Mouse (Mus musculus) liver, embryonic 13.5 days (tissue): Measurements from ENCODE around the gene Klhdc7b. TPM values are rescaled to one million over a fixed set of nuclear protein-coding genes. Genes with fewer than 3 reads are reported as not detected.

Experiments
- polyA plus RNA-seq: library from polyadenylated mRNA; unstranded; fragments of >200 nt; fragmentation: Nextera tagmentation; extraction: Ambion mirVana; gene quantifications from 2 replicates; pipeline ENCODE4 v1.2.1, GENCODE M21; 2015

The Klhdc7b gene
- polyA plus RNA-seq, 1 experiment from 2014 or later, result not detected

Other genes starting within 250 kb of the Klhdc7b start
- gene Mapk12, start 244.2 kb upstream of the Klhdc7b start, polyA plus RNA-seq, result 1.5 and 1.7 TPM in 2 replicates
- 0.76 and 0.78 TPM in 2 replicates for gene Mapk11, start 235.3 kb upstream of the Klhdc7b start, polyA plus RNA-seq
- gene Plxnb2, start 204.1 kb upstream of the Klhdc7b start, polyA plus RNA-seq, result 20.2 and 21.2 TPM in 2 replicates
- gene Dennd6b, start 188.4 kb upstream of the Klhdc7b start, polyA plus RNA-seq, result 3.0 and 3.2 TPM in 2 replicates
- gene Ppp6r2, start 173.4 kb upstream of the Klhdc7b start, polyA plus RNA-seq, result 16.2 and 17.1 TPM in 2 replicates
- gene Sbf1, start 69.6 kb upstream of the Klhdc7b start, polyA plus RNA-seq, result 18.8 and 21.7 TPM in 2 replicates
- 1.4 and 2.4 TPM in 2 replicates for gene Adm2, start 62.2 kb upstream of the Klhdc7b start, polyA plus RNA-seq
- 5.6 and 6.8 TPM in 2 replicates for gene Miox, start 50.5 kb upstream of the Klhdc7b start, polyA plus RNA-seq
- gene Lmf2, start 29.3 kb upstream of the Klhdc7b start, polyA plus RNA-seq, result 26.1 and 30.2 TPM in 2 replicates
- gene Ncaph2, start 29.2 kb upstream of the Klhdc7b start, polyA plus RNA-seq, result 114 and 131 TPM in 2 replicates
- 4.1 and 4.5 TPM in 2 replicates for gene Sco2, start 11.1 kb upstream of the Klhdc7b start, polyA plus RNA-seq
- gene Tymp, start 7.9 kb upstream of the Klhdc7b start, polyA plus RNA-seq, result 0.58 and 0.62 TPM in 2 replicates
- 0.56 and 0.59 TPM in 2 replicates for gene Odf3b, start 5.6 kb upstream of the Klhdc7b start, polyA plus RNA-seq
- not detected in 2 replicates for gene Syce3, start 25.6 kb downstream of the Klhdc7b start, polyA plus RNA-seq
- 1.9 and 2.5 TPM in 2 replicates for gene Cpt1b, start 40.9 kb downstream of the Klhdc7b start, polyA plus RNA-seq
- 1.1 and 1.5 TPM in 2 replicates for gene C730034F03Rik, start 44.7 kb downstream of the Klhdc7b start, polyA plus RNA-seq
- 0.13 TPM in 1 of 2 replicates, not detected in the other for gene Gm44502, start 44.8 kb downstream of the Klhdc7b start, polyA plus RNA-seq
- gene Chkb, start 45.0 kb downstream of the Klhdc7b start, polyA plus RNA-seq, result 27.3 and 29.2 TPM in 2 replicates
- 0.12 and 0.14 TPM in 2 replicates for gene Mapk8ip2, start 69.0 kb downstream of the Klhdc7b start, polyA plus RNA-seq
- 4.8 and 4.9 TPM in 2 replicates for gene Arsa, start 92.5 kb downstream of the Klhdc7b start, polyA plus RNA-seq
- gene Shank3, start 114.7 kb downstream of the Klhdc7b start, polyA plus RNA-seq, result 0.23 and 0.43 TPM in 2 replicates
- 0.06 TPM in 1 of 2 replicates, not detected in the other for gene Acr, start 183.4 kb downstream of the Klhdc7b start, polyA plus RNA-seq
- 7.1 and 9.1 TPM in 2 replicates for gene Rabl2, start 207.0 kb downstream of the Klhdc7b start, polyA plus RNA-seq